Mouse (Mus musculus): ENCODE results near the gene Nfe2.

GRCm38 (mm10) chr15:103284066-103284465 is 25.9 kb upstream of the Nfe2 start:
- TF ChIP-seq CTCF (IDR thresholded peaks at IDR 0.05), result peak; percentile 78
- no peak for TF ChIP-seq EP300 (IDR thresholded peaks at IDR 0.05)

All from lung, postnatal 0 days (tissue).